Mouse (Mus musculus) adrenal gland, adult 8-10 months (tissue): ENCODE measurements around the gene Cemip. TPM values are rescaled to one million over a fixed set of nuclear protein-coding genes. Genes with fewer than 3 reads are reported as not detected.
"Not testable (repeated sequence)": the region's sequence is repeated elsewhere in the genome, so short reads cannot be mapped to it uniquely, and the experiment has no call there.

ENCODE experiments used
- DNase-seq: peaks from one replicate; pipeline ENCODE4 v3.0.0; 2022
- total RNA-seq, 4 experiments: library from RNA; stranded (reverse); gene quantifications; 2 replicates each; pipeline ENCODE4 v1.2.4; 2022

The Cemip gene
- 1 to 10 TPM in 2 of 4 experiments, under 1 TPM in 2; 0.77 to 1.4 (median 1.0) TPM for total RNA-seq

GRCm38 (mm10) chr7:84086039-84086829 is at the start of gene Cemip:
Gene Cemip (minus strand): TSS chr7:84086502.
- peak; percentile 34 for DNase-seq

DNA sequence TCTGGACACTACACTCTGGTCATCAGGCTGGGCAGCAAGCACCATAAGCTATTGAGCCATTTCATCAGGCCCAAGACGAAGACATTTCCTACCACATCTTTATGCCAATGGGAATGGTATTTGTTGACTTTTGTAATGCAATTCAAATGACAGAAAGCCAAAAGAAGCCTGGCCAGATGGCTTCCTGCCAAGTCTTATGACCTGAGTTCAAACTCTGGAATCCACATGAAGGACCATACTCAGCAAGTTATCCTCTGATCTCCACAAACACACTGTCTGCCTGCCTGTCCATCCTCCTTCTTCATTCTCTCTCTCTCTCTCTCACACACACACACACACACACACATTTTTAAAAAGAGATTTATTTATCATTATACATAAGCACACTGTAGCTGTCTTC is 46.4 kb upstream of the Cemip start:
- DNase-seq, result peak; percentile 44

DNA sequence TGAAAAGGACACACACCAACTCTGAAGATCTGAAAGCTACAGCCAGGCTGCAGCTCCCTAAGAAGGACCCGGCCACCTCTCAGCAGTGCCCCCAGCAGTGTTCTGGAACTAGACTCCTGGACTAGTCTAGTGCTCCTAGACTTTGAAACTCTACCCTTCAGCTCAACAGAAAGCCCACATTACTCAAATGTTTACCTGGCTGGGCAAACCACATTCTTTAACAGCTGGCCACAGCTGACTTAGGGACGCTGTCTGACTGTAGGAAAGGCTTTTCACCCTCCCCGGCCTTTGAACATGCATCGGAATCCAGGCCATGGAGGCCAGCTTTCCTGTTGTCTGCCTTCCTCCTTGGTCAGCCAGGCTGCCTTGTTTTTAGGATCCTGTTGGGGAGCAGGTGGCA is 45.4 kb upstream of the Cemip start:
- no peak for DNase-seq

DNA sequence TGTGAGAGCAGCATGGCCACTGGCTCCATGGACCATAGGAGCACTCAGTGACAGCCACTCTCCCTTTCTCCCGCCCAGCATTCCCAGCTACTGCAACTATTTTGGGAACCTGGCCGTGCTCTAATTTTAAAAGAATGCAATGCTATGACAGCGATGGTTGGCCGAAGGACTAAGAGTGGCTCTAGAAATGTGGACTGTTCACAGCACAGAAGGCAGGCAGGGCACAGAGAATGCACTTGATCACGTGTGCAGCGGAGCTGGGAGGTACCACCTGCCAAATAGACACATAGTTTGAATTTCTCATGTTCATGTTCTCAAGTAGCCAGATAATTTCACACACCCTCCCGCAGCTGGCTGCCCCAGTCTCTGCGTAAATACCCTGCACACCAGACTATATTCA is 42.4 kb upstream of the Cemip start:
- no peak for DNase-seq

DNA sequence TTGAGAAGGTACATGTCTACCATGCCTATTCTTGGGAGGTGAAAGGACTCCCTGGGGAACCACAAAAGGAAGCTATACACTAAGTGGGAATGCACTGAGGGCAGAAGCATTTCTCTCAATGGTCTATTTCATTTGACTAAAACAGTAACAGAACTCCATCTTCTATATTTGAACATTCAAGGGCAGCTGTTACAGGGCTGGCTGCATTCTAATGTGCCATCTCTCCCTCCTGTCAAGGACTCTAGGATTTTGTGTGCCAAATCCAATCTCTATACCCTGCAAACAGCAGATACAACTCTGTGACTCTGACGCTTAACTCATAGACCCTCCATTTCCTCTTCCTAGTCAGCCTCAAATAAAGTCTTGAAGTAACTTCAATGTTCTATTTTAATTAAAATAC is 39.4 kb upstream of the Cemip start:
- no peak for DNase-seq

DNA sequence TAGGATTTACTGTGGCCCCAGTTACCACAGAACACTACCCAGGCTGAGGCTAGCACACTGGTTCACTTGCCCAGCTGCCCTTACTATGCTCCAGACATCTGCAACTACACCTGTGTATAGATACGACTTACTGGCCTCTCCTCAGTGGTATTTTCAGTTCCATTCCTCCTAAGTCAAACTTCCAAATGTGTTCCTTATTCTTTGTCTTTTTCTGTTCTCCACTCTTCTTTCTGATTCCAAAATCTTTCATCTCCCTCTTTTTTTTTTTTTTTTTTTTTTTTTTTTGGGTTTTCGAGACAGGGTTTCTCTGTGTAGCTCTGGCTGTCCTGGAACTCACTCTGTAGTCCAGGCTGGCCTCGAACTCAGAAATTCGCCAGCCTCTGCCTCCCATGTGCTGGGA is 37.3 kb upstream of the Cemip start:
- not testable (repeated sequence) for DNase-seq

- DNase-seq, result no peak
Observed at GRCm38 (mm10) chr7:84121778-84122177, 35.5 kb upstream of the Cemip start.

DNA sequence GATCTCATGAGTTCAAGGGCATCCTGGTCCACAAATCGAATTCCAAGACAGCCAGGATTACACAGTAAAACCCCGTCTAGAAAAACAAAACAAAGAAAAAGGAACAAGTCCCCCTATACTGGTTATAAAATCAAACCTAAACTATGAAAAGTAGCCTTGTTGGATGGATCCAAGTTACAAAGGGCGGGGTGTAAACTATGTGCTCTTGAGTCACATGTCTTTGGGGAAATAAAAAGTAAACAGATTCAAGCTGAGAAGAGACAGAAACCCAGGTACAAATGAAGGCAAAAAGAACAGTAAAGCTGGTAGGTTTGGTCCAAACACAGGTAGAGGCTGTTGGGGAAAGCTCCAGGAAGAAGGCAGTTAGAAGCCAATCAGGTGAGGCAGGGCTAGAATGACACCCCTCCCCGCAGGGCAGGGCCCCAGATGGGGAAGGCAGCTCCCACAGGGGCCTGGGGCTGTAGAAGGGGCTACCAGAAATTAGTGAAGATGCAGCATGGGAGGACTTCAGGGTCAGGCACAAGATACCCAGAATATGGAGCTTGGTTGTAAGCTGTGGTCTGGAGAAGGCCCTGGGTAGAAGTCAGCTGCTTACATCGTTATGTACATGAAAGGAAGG is 33.9 kb upstream of the Cemip start:
- no peak for DNase-seq

DNA sequence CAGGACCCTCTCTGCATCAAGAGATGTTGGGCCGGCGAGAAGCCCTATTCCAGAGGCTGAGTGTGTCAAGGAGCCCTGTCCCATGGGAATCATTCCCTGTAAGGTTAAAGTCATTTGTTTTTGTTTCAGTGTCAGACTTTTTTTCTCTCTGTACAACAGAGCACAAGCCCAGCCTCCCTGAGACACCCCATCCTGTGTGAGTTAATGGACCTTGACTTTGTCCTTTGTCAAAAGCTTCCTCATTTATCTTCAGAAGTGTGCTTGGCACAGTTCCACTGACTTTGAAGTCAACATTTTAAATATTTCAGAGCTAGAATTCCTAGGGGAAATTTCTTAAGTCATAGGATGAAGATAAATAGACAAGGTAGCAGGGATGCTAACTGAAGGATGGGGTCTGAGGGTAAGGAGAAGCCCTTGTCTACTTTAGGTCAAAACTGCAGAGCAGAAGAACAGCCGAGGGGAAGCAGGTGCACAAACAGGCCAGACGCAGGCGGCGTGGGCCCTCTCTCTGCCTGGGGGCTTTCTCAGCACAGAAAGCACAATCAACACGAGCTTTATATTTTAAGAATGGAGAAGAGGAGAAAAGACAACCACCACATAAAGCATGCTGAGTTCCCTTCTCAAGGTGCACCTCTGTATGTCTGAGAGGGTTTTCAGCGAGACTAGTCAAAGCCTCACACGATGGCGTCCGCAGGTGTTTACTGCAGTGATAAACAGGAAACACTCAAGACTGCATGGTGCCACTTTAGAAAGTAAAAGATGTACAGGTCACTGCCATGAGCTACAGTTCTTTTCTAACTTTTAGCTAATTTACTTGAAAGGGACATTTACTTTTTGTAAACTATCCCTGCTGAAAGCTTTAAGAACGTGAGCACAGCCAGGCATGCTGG is 33.2 kb upstream of the Cemip start:
- peak; percentile 58 for DNase-seq

DNA sequence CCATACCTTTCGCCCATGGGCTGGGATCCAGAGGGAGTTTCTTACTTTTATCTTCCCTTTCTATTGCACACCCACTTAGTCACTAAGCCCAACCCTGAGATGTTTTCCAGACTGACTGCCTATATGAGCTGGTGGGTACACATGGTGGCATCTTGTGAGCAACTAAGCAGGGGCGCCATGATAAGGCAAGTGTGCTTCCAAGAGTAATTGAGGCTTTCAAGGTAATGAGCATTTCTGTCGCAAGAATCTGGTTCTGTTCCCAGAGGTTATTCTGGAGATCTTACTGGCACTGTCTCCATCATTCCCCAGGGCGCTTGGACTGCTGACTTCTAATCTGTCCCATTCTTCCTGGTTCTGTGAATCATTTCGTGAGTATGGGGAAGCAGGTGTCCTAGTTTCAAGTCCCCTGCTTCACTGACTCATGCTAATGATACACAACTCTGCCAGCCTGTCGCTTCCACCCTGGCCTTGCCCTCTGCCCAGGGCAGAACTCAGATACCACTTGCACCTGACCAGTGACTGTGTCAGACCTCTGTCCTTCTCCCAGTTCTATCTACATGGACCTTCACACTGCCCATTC is 31.3 kb upstream of the Cemip start:
- peak; percentile 74 for DNase-seq

- DNase-seq, result no peak
Observed at GRCm38 (mm10) chr7:84116621-84117542, 30.6 kb upstream of the Cemip start.

GRCm38 (mm10) chr7:84115385-84115784 is 29.1 kb upstream of the Cemip start:
- DNase-seq, result no peak

GRCm38 (mm10) chr7:84114775-84115174 is 28.5 kb upstream of the Cemip start:
- DNase-seq, result no peak

- no peak for DNase-seq
Observed at GRCm38 (mm10) chr7:84113035-84113390, 26.7 kb upstream of the Cemip start.

- no peak for DNase-seq
Observed at GRCm38 (mm10) chr7:84112351-84113034, 26.2 kb upstream of the Cemip start.

DNA sequence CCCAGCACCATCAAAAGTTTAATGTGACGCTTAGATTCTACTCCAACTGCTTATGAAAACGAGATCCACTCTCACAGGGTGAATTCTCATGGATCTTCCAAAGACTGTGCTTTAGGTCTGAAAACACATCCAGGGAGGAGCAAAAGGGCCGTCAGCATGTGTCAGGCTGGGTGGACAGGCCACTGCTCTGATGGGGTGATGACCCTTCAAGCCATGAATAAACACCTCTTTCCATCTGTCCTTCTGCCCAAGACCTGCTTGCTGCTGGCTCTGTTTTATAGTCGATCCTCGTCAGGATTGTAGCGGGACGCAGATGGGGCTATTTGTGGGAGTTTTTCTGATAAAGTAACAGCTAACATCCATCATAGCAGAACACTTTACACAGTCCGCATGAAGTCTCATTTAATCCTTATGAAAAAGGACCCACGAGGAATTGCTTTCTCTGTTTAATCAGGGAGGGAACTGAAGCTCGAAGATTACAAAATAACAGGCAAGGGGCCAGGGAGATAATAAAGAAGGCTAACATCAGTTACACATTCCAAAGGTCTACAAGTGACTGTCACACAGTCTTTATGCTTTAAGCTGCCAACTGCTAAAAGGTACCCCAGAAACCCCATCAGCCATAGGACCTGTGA is 25.5 kb upstream of the Cemip start:
- no peak for DNase-seq

- DNase-seq, result no peak
Observed at GRCm38 (mm10) chr7:84106942-84107341, 20.6 kb upstream of the Cemip start.

DNA sequence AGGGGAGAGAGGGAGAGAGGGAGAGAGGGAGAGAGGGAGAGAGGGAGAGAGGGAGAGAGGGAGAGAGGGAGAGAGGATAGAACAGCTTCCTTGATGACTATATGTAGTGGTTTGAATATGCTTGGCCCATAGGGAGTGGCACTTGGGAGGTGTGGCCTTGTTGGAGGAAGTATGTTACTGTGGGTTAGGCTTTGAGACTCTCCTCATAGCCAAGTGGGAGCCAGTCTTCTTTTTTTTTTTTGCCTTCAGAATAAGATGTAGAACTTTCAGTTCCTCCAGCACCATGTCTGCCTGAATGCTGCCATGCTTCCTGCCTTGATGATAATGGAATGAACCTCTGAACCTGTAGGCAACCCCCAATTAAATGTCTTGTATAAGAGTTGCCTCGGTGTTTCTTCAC is 16.3 kb upstream of the Cemip start:
- no peak for DNase-seq

DNA sequence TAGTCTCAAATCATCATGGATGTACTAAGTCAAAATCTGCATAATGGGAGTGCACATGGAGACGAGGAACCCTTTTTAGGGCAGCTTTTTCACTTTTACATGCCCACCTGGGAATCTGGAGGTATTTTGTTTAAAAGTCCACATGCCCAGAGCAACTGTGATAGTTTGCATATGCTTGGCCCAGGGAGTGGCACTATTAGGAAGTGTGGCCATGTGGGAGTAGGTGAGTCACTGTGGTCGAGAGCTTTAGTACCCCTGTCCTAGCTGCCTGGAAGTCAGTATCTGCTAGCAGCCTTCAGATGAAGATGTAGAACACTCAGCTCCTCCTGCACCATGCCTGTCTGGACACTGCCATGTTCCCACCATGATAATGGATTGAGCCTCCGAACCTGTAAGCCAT is 14.4 kb upstream of the Cemip start:
- DNase-seq, result no peak

GRCm38 (mm10) chr7:84098098-84098497 is 11.8 kb upstream of the Cemip start:
- no peak for DNase-seq

DNA sequence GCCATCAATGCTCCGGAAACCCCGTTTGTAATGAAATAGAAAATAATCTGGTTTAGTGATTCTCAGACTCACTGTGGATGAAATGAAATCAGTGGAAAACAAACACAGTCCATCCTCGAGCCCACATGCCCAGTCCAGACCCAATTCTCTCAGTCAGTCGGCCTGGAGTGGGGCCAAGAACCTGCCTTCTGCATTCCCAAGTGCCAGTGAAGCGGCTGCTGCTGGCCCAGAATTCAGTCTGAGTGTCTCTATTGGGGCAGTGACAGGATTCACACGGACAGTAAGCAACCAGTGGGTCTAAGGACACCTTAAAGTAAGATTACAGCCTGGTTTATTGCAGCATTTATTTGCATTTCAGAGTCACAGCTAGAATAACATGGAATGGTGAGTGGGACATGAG is 10.2 kb upstream of the Cemip start:
- no peak for DNase-seq
